Mouse (Mus musculus) CD8-positive naive resting alpha-beta T cell, adult 2 months (primary cell): ENCODE measurements around the gene Tgm4.

Experiments used
- DNase-seq, 2 experiments: peaks; one replicate each; pipeline ENCODE4 v3.0.0; 2022; ENCODE audit warnings: low read depth in 2 of 2, low spot score in 2 of 2

Gene Tgm4

GRCm38 (mm10) chr9:123104362-123104761 lies 69.8 kb downstream of the Tgm4 start:
- no peak for DNase-seq

DNA sequence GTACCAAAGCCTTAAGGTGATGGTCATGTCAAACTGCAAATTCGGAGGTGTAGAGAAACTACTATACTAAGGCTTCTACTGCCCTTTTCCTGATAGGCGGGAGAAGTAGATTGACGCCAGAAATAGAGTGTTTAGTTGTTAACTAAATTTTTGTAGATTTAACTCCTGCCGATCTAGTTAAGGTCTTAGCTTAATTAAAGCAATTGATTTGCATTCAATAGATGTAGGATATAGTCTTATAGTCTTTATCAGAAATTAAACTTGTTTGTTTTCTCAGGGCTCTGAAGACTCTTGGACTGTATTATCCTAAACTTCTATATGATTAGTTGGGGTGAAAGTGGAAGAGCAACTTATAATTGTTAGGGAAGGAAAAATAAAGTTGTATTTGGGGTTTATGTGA lies 72.7 kb downstream of the Tgm4 start:
- DNase-seq = no peak

DNA sequence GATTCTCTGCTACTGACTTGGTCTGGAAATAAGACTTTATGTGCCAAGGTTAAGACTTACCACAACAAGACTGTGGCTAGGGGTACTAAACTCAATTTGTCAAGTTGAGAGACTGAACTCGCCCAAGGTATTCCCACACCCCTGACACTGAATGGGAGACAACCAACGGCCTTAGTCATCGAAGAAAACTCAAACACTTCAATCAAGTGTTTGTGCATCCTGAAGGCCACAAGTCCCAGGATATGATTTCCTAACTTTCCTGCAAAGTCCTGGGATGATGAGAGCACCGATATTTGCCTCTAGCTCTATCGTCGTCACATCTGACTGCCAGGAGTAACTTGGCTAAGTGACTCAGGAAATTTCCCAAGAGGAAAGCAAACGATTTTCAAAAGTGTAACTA lies 74.7 kb downstream of the Tgm4 start:
- no peak for DNase-seq

DNA sequence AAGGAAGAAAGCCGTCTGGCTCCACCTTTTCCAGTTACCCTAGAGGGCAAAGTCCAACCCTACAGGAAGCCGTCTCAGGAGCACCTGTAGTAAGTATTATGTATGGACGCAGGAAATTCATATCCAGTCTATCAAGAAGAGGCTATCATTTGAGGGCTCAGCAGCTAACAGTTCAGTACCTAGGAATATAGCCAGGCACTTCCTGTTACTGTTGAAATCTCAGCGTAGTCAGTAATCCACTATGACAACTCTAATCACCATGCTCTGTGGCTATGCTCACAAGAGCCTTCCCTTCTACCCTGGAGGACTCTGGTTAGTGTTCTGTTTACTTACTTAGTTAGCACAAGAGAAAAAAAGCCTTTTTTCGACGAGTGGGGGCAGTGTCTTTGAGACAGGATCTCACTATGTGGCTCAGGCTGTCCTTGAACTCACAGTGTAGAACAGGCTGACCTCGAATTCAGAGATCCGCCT lies 77.3 kb downstream of the Tgm4 start:
- DNase-seq = no peak

GRCm38 (mm10) chr9:123112805-123113521 lies 78.4 kb downstream of the Tgm4 start, which contains the start of the genes Zdhhc3 and Exosc7:
Zdhhc3 (minus strand) TSS chr9:123113205.
Exosc7 (plus strand) TSS chr9:123113215.
- peak; percentile 76 to 79 for DNase-seq

- DNase-seq = no peak
Observed at GRCm38 (mm10) chr9:123113931-123114330, 79.4 kb downstream of the Tgm4 start.

DNA sequence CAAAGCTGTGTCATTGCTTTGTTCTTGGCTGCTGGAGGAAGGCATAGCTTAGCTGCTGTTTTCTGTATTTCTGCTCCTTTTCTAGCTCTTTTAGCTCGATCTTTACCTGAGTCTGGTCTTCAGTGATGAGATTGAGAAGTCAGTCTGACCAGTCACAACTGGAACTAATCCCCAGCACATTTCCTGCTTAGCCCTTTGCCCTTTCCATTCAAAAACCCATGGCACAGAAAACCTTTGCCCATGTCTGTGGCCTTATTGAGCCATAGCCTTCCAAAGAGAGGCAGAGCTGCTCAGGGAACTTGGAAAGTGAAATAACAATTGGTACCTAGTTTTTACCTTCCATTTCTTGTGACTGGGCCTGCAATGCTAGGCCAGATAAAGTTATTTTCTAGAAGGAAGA lies 81.0 kb downstream of the Tgm4 start:
- no peak for DNase-seq
